17 mouse cellular contexts compared by ENCODE assay signal in genomic region chr19:46635766-46636165, GRCm38 (mm10). TPM values are rescaled to one million over a fixed set of nuclear protein-coding genes. Genes with fewer than 3 reads are reported as not detected.
DNase-seq lines count a peak whose midpoint lies in the region; ATAC-seq and TF ChIP-seq lines count a peak whose summit lies in the region.
"Had no signal": no experiment of that assay in that cellular context is flagged by ENCODE, and none has a peak within 500 bp of the region (broad histone marks: within the 10 kb centered on the region; RNA-seq: fewer than 3 reads in every experiment).

No protein-coding gene starts in this region.

- H3K9me3 ChIP-seq in embryonic facial prominence, embryonic 10.5 days = no peaks in the 10 kb centered on the region
- H3K9me3 ChIP-seq in liver, embryonic 13.5 days (replicated peaks) = no peaks in the 10 kb centered on the region

- TF ChIP-seq CTCF in heart, adult 2 months (IDR thresholded peaks at IDR 0.05) = no peak

- WGBS in heart, adult 2 months = 26% methylated on average over 9 of the region's 9 CpGs
- 60% methylated on average over 9 of the region's 9 CpGs for WGBS in embryonic facial prominence, embryonic 10.5 days
- WGBS in liver, embryonic 13.5 days (ENCODE audit: insufficient replicate concordance) = 35% methylated on average over 9 of the region's 9 CpGs

- no peaks in the 10 kb centered on the region for H3K27me3 ChIP-seq in heart, adult 2 months (ENCODE audit: control insufficient read depth, insufficient read depth, low read length)
- no peaks in the 10 kb centered on the region for H3K27me3 ChIP-seq in embryonic facial prominence, embryonic 10.5 days (replicated peaks; ENCODE audit: low read depth, poor library complexity, severe bottlenecking)
- H3K27me3 ChIP-seq in liver, embryonic 13.5 days = no peaks in the 10 kb centered on the region

- ATAC-seq in liver, embryonic 13.5 days (ENCODE audit: low read depth) = peak; percentile 62

- H3K27ac ChIP-seq in heart, adult 2 months = peak overlapping the region; percentile 65
- H3K27ac ChIP-seq in embryonic facial prominence, embryonic 10.5 days (replicated peaks) = no peak overlapping the region
- H3K27ac ChIP-seq in liver, embryonic 13.5 days = peak overlapping the region; percentile 40; the same call in 1 of the 2 replicates

- DNase-seq in heart, adult 2 months = no peak
- no peak for DNase-seq in heart, postnatal 36 days
- peak; percentile 61 for DNase-seq in kidney, postnatal 10 days
- no peak for DNase-seq in kidney, postnatal 14 days
- peak; percentile 40 for DNase-seq in embryonic facial prominence, embryonic 10.5 days (ENCODE audit: low spot score)
- DNase-seq in liver, embryonic 13.5 days = peak; percentile 48
- no peak for DNase-seq in right cerebral cortex, adult 2 months (ENCODE audit: low spot score in 2 of 2)
- no peak for DNase-seq in cerebellum, postnatal 4 days (ENCODE audit: low spot score in 2 of 2)
- DNase-seq: B cell, adult 2 months; cerebellum, adult 18-20 months; right cerebral cortex, postnatal 25 days; thymus, postnatal 14 days had no signal

- H3K36me3 ChIP-seq in heart, adult 2 months (ENCODE audit: control insufficient read depth, insufficient read depth, low read length) = peaks cover 5% of the 10 kb centered on the region; the same call in 1 of the 2 replicates
- H3K36me3 ChIP-seq in embryonic facial prominence, embryonic 10.5 days (replicated peaks) = peaks cover 62% of the 10 kb centered on the region
- peaks cover 30% of the 10 kb centered on the region for H3K36me3 ChIP-seq in liver, embryonic 13.5 days

- TF ChIP-seq EP300 in heart, adult 2 months (IDR thresholded peaks at IDR 0.05; ENCODE audit: insufficient read depth, low read depth, low read length) = no peak

- intact Hi-C loops in heart, adult 2 months (cut with DNase I) = no loop called here
- intact Hi-C loops in heart, postnatal 36 days (cut with DNase I) = no loop called here

- H3K4me1 ChIP-seq in heart, adult 2 months (ENCODE audit: control insufficient read depth, insufficient read depth, low read length) = peaks cover 18% of the 10 kb centered on the region
- H3K4me1 ChIP-seq in embryonic facial prominence, embryonic 10.5 days = peaks cover 42% of the 10 kb centered on the region
- H3K4me1 ChIP-seq in liver, embryonic 13.5 days (replicated peaks) = peaks cover 71% of the 10 kb centered on the region

- no peak for TF ChIP-seq POLR2A in heart, adult 2 months (IDR thresholded peaks at IDR 0.05; ENCODE audit: insufficient read depth, low read depth, low read length)

- 0 out of 2 replicates have a peak overlapping the region, but pooled peaks have one; percentile 7 for H3K4me2 ChIP-seq in liver, embryonic 13.5 days
- H3K4me2 ChIP-seq: midbrain, embryonic 11.5 days had no signal

- peaks cover 8% of the 10 kb centered on the region for H3K79me2 ChIP-seq in heart, adult 2 months (replicated peaks; ENCODE audit: control insufficient read depth, insufficient read depth, low read length)

- H3K9ac ChIP-seq in heart, adult 2 months (ENCODE audit: low read depth, low read length) = no peak overlapping the region
- no peak overlapping the region for H3K9ac ChIP-seq in liver, embryonic 13.5 days

- no peak overlapping the region for H3K4me3 ChIP-seq in heart, adult 2 months
- no peak overlapping the region for H3K4me3 ChIP-seq in embryonic facial prominence, embryonic 10.5 days
- H3K4me3 ChIP-seq in liver, embryonic 13.5 days (replicated peaks) = no peak overlapping the region

RNA-seq across cellular contexts. Expression of gene Wbp1l, which starts 36.9 kb away (rescaled TPM):
- total RNA-seq in heart, adult 2 months (2021) = 10 to 100 TPM; 53.5 to 54.2 TPM
- 39.2 and 46.2 TPM in 2 replicates for polyA plus RNA-seq in heart, adult 2 months (2012; rRNA removed)
- total RNA-seq in heart, postnatal 36 days (2021) = 10 to 100 TPM; 51.2 to 59.1 TPM
- polyA plus RNA-seq in embryonic facial prominence, embryonic 10.5 days (2016; fragmentation: Nextera tagmentation; extraction: Ambion mirVana) = 50.8 and 57.3 TPM in 2 replicates
- 14.9 and 17.3 TPM in 2 replicates for polyA plus RNA-seq in liver, embryonic 13.5 days (2015; fragmentation: Nextera tagmentation; extraction: Ambion mirVana)

RNA-seq across cellular contexts. Expression of gene Cyp17a1, which starts 37.2 kb away (rescaled TPM):
- not detected for total RNA-seq in heart, adult 2 months (2021)
- 0.12 TPM in 1 of 2 replicates, not detected in the other for polyA plus RNA-seq in heart, adult 2 months (2012; rRNA removed)
- total RNA-seq in heart, postnatal 36 days (2021) = not detected
- not detected in 2 replicates for polyA plus RNA-seq in embryonic facial prominence, embryonic 10.5 days (2016; fragmentation: Nextera tagmentation; extraction: Ambion mirVana)
- 0.07 TPM in 1 of 2 replicates, not detected in the other for polyA plus RNA-seq in liver, embryonic 13.5 days (2015; fragmentation: Nextera tagmentation; extraction: Ambion mirVana)
- total RNA-seq: ES-E14; hematopoietic stem cell, adult 5-6 weeks; layer of hippocampus, postnatal 10 days had no signal
- polyA plus RNA-seq: intestine, embryonic 14.5 days; midbrain, embryonic 11.5 days had no signal

RNA-seq across cellular contexts. Expression of gene Borcs7, which starts 53.9 kb away (rescaled TPM):
- total RNA-seq in heart, adult 2 months (2021) = 1 to 10 TPM; 7.1 to 7.8 TPM
- polyA plus RNA-seq in heart, adult 2 months (2012; rRNA removed) = 4.7 and 8.7 TPM in 2 replicates
- 1 to 10 TPM; 9.3 to 9.5 TPM for total RNA-seq in heart, postnatal 36 days (2021)
- 13.6 and 15.5 TPM in 2 replicates for polyA plus RNA-seq in embryonic facial prominence, embryonic 10.5 days (2016; fragmentation: Nextera tagmentation; extraction: Ambion mirVana)
- polyA plus RNA-seq in liver, embryonic 13.5 days (2015; fragmentation: Nextera tagmentation; extraction: Ambion mirVana) = 6.6 and 7.1 TPM in 2 replicates

Comparison
In these comparisons a context has a peak if more than half of its experiments do, and no peak if none do; other contexts are left out.
1. DNase-seq: peak in kidney, postnatal 10 days (single experiment), embryonic facial prominence, embryonic 10.5 days (single experiment) and liver, embryonic 13.5 days (single experiment); none in heart, adult 2 months (0 of 2), heart, postnatal 36 days (0 of 2), kidney, postnatal 14 days (single experiment), right cerebral cortex, adult 2 months (0 of 2) and cerebellum, postnatal 4 days (0 of 2).